Comparison of ENCODE assay signal across 12 mouse cellular contexts in the genomic region with DNA sequence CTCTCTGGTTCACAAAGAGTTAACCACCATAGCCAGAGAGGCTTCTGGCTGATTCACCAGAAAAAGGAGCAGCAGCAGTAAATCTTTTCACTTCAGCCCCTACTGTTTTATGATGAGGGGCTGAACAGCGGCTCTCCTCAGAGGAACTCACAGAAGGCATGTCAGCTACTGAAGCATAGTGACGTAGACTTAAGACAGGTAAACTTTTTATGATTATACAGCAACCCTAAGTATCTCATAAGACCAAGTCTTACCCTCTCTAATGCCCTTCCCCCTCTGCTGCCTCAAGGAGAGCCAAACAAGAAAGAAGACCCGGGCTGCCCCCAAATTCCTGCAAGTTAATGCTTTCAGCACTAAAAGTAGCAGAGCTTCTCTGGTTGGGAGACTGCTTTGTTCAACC. TPM values are rescaled to one million over a fixed set of nuclear protein-coding genes. Genes with fewer than 3 reads are reported as not detected.
DNase-seq lines count a peak whose midpoint lies in the region; ATAC-seq and TF ChIP-seq lines count a peak whose summit lies in the region.
"Had no signal": no experiment of that assay in that cellular context is flagged by ENCODE, and none has a peak within 500 bp of the region (broad histone marks: within the 10 kb centered on the region; RNA-seq: fewer than 3 reads in every experiment).

No protein-coding gene starts in this region.

- no peak for TF ChIP-seq CTCF in layer of hippocampus, adult 2 months (conservative IDR thresholded peaks at IDR 0.05)

- DNase-seq in heart, postnatal 10 days = no peak
- DNase-seq in neural tube, embryonic 10.5 days (ENCODE audit: extremely low spot score, low spot score) = no peak
- DNase-seq in limb, embryonic 10.5 days (ENCODE audit: low spot score) = no peak
- no peak for DNase-seq in layer of hippocampus, adult 2 months (ENCODE audit: low spot score in 2 of 2)
- DNase-seq in right cerebral cortex, adult 2 months (ENCODE audit: low spot score in 2 of 2) = no peak
- DNase-seq: gastrocnemius, adult 2 months; heart, postnatal 14 days; liver, embryonic 13.5 days; right cerebral cortex, postnatal 14 days had no signal

- H3K4me1 ChIP-seq in heart, embryonic 14.5 days (ENCODE audit: control insufficient read depth in 2 of 2, insufficient read depth in 2 of 2, low read length in 2 of 2) = peaks cover 4 to 5% of the 10 kb centered on the region in 2 experiments; a peak in 3 of 4 replicates
- H3K4me1 ChIP-seq in neural tube, embryonic 12.5 days = peaks cover 22% of the 10 kb centered on the region
- H3K4me1 ChIP-seq in limb, embryonic 10.5 days = peaks cover 22% of the 10 kb centered on the region

- H3K9me3 ChIP-seq in heart, embryonic 14.5 days (ENCODE audit: control insufficient read depth, low read length) = no peaks in the 10 kb centered on the region
- no peaks in the 10 kb centered on the region for H3K9me3 ChIP-seq in neural tube, embryonic 12.5 days
- no peaks in the 10 kb centered on the region for H3K9me3 ChIP-seq in limb, embryonic 10.5 days (replicated peaks)
- H3K9me3 ChIP-seq: liver, embryonic 13.5 days had no signal

- H3K4me3 ChIP-seq in heart, embryonic 14.5 days (ENCODE audit: control insufficient read depth in 1 of 2, insufficient read depth in 1 of 2, low read depth in 1 of 2, low read length in 2 of 2) = no peak overlapping the region
- H3K4me3 ChIP-seq in neural tube, embryonic 12.5 days = no peak overlapping the region
- no peak overlapping the region for H3K4me3 ChIP-seq in limb, embryonic 10.5 days
- no peak overlapping the region for H3K4me3 ChIP-seq in layer of hippocampus, adult 2 months
- H3K4me3 ChIP-seq: gastrocnemius, adult 2 months; liver, embryonic 13.5 days had no signal

- H3K4me2 ChIP-seq in heart, embryonic 14.5 days (ENCODE audit: low read length) = no peak overlapping the region
- H3K4me2 ChIP-seq in neural tube, embryonic 12.5 days (replicated peaks) = peak overlapping the region; percentile 26
- H3K4me2 ChIP-seq: liver, embryonic 13.5 days had no signal

- H3K36me3 ChIP-seq in heart, embryonic 14.5 days (ENCODE audit: control insufficient read depth, insufficient read depth, low read length) = no peaks in the 10 kb centered on the region
- no peaks in the 10 kb centered on the region for H3K36me3 ChIP-seq in neural tube, embryonic 12.5 days
- H3K36me3 ChIP-seq in limb, embryonic 10.5 days = no peaks in the 10 kb centered on the region
- H3K36me3 ChIP-seq: liver, embryonic 13.5 days had no signal

- intact Hi-C loops in heart, postnatal 10 days (cut with DNase I) = no loop called here

- no peak overlapping the region for H3K27ac ChIP-seq in heart, embryonic 14.5 days (replicated peaks in 1 of 2; ENCODE audit: control insufficient read depth in 1 of 2, insufficient read depth in 1 of 2, low read depth in 2 of 2, low read length in 2 of 2)
- H3K27ac ChIP-seq in neural tube, embryonic 12.5 days = no peak overlapping the region
- H3K27ac ChIP-seq in limb, embryonic 10.5 days = peak overlapping the region; percentile 26; the same call in 1 of the 2 replicates
- no peak overlapping the region for H3K27ac ChIP-seq in layer of hippocampus, adult 2 months
- H3K27ac ChIP-seq: gastrocnemius, adult 2 months; liver, embryonic 13.5 days had no signal

- peak overlapping the region; percentile 8; the same call in 1 of the 2 replicates for H3K9ac ChIP-seq in heart, embryonic 14.5 days (ENCODE audit: low read length)
- no peak overlapping the region for H3K9ac ChIP-seq in neural tube, embryonic 12.5 days
- H3K9ac ChIP-seq: liver, embryonic 13.5 days had no signal

- H3K27me3 ChIP-seq in heart, embryonic 14.5 days (ENCODE audit: control insufficient read depth, insufficient read depth, low read length) = no peaks in the 10 kb centered on the region
- H3K27me3 ChIP-seq in neural tube, embryonic 12.5 days (replicated peaks) = no peaks in the 10 kb centered on the region
- H3K27me3 ChIP-seq in limb, embryonic 10.5 days (ENCODE audit: low read depth, poor library complexity, severe bottlenecking) = no peaks in the 10 kb centered on the region
- H3K27me3 ChIP-seq: liver, embryonic 13.5 days had no signal

- 20% methylated on average over 3 of the region's 3 CpGs for WGBS in heart, embryonic 14.5 days
- 2% methylated on average over 3 of the region's 3 CpGs for WGBS in neural tube, embryonic 12.5 days
- 4% methylated on average over 3 of the region's 3 CpGs for WGBS in limb, embryonic 10.5 days

- ATAC-seq in heart, embryonic 14.5 days (ENCODE audit: insufficient number of reproducible peaks, insufficient read depth, low FRiP score, low read depth) = no peak
- no peak for ATAC-seq in neural tube, embryonic 12.5 days (ENCODE audit: low FRiP score, low read depth)
- ATAC-seq in frontal cortex, adult (ENCODE audit: low TSS enrichment) = no peak

RNA-seq across cellular contexts. Expression of gene Rrm2, which starts 54.2 kb away (rescaled TPM):
- polyA plus RNA-seq in heart, embryonic 14.5 days (2014; fragmentation: Nextera tagmentation; extraction: Ambion mirVana) = 189 and 209 TPM in 2 replicates
- total RNA-seq in heart, postnatal 10 days (2021) = 10 to 100 TPM; 44.3 to 46.4 TPM
- 261 and 262 TPM in 2 replicates for polyA plus RNA-seq in neural tube, embryonic 12.5 days (2016; fragmentation: Nextera tagmentation; extraction: Ambion mirVana)
- 631 and 705 TPM in 2 replicates for polyA plus RNA-seq in limb, embryonic 10.5 days (2016; fragmentation: Nextera tagmentation; extraction: Ambion mirVana)
- 1 to 10 TPM; 2.0 to 2.2 TPM for total RNA-seq in layer of hippocampus, adult 2 months (2021)
